Mouse (Mus musculus): ENCODE measurements at regions not wholly inside any gene's neighbourhood (a gene's known extent, or its start where the extent isn't known, plus 50 kb on each side); places are given as distances from the start of the nearest gene placed in this dataset.

GRCm38 (mm10) chr14:54125510-54125909, 128.4 kb downstream of the Dad1 start:
- no peak for TF ChIP-seq CTCF (IDR thresholded peaks at IDR 0.05; ENCODE audit: low read depth, low read length)
- TF ChIP-seq EP300 (IDR thresholded peaks at IDR 0.05; ENCODE audit: insufficient read depth, low read depth, low read length), result no peak
